14 mouse cellular contexts compared by ENCODE assay signal in genomic region chr2:62346771-62347170, GRCm38 (mm10).
DNase-seq lines count a peak whose midpoint lies in the region; ATAC-seq and TF ChIP-seq lines count a peak whose summit lies in the region.
"Had no signal": no experiment of that assay in that cellular context is flagged by ENCODE, and none has a peak within 500 bp of the region (broad histone marks: within the 10 kb centered on the region; RNA-seq: fewer than 3 reads in every experiment).

No protein-coding gene starts in this region.

- no peaks in the 10 kb centered on the region for H3K9me3 ChIP-seq in kidney, embryonic 14.5 days (ENCODE audit: control insufficient read depth, low read length)
- no peaks in the 10 kb centered on the region for H3K9me3 ChIP-seq in midbrain, postnatal 0 days (ENCODE audit: low read length)
- H3K9me3 ChIP-seq in midbrain, embryonic 16.5 days (replicated peaks; ENCODE audit: control insufficient read depth, low read length, poor library complexity, severe bottlenecking): no peaks in the 10 kb centered on the region
- H3K9me3 ChIP-seq: embryonic facial prominence, embryonic 10.5 days; kidney, embryonic 15.5 days; limb, embryonic 12.5 days; midbrain, embryonic 15.5 days had no signal

- no peaks in the 10 kb centered on the region for H3K4me1 ChIP-seq in kidney, embryonic 14.5 days (ENCODE audit: control insufficient read depth, insufficient read depth, low read length)
- H3K4me1 ChIP-seq in midbrain, postnatal 0 days (ENCODE audit: insufficient read depth, low read length): no peaks in the 10 kb centered on the region
- H3K4me1 ChIP-seq in midbrain, embryonic 16.5 days (ENCODE audit: control insufficient read depth, insufficient read depth, low read length): peaks cover 2% of the 10 kb centered on the region; the same call in 1 of the 2 replicates
- H3K4me1 ChIP-seq: embryonic facial prominence, embryonic 10.5 days; kidney, embryonic 15.5 days; limb, embryonic 12.5 days had no signal

- no peaks in the 10 kb centered on the region for H3K27me3 ChIP-seq in kidney, embryonic 14.5 days (ENCODE audit: control insufficient read depth, insufficient read depth, low read length)
- no peaks in the 10 kb centered on the region for H3K27me3 ChIP-seq in midbrain, postnatal 0 days (ENCODE audit: insufficient read depth, low read length)
- no peaks in the 10 kb centered on the region for H3K27me3 ChIP-seq in midbrain, embryonic 16.5 days (ENCODE audit: control insufficient read depth, insufficient read depth, low read depth, low read length)
- H3K27me3 ChIP-seq: kidney, embryonic 15.5 days; limb, embryonic 12.5 days; midbrain, embryonic 15.5 days had no signal

- WGBS in kidney, embryonic 14.5 days: 33% methylated on average over 1 of the region's 1 CpGs
- 25% methylated on average over 1 of the region's 1 CpGs for WGBS in midbrain, postnatal 0 days
- 26% methylated on average over 1 of the region's 1 CpGs for WGBS in midbrain, embryonic 16.5 days

- no peak overlapping the region for H3K4me2 ChIP-seq in kidney, embryonic 14.5 days (replicated peaks; ENCODE audit: low read depth, low read length)
- no peak overlapping the region for H3K4me2 ChIP-seq in midbrain, postnatal 0 days (ENCODE audit: low read depth, low read length, poor library complexity, severe bottlenecking)
- no peak overlapping the region for H3K4me2 ChIP-seq in midbrain, embryonic 16.5 days (ENCODE audit: low read length)
- H3K4me2 ChIP-seq: kidney, embryonic 15.5 days; limb, embryonic 12.5 days; midbrain, embryonic 15.5 days had no signal

- TF ChIP-seq CTCF in midbrain, postnatal 0 days (IDR thresholded peaks at IDR 0.05): peak; percentile 56

- no peak for ATAC-seq in kidney, embryonic 14.5 days (ENCODE audit: low FRiP score, low TSS enrichment)
- no peak for ATAC-seq in midbrain, postnatal 0 days (ENCODE audit: low FRiP score)
- no peak for ATAC-seq in midbrain, embryonic 16.5 days
- ATAC-seq: midbrain, embryonic 15.5 days had no signal

- peak; percentile 7 for DNase-seq in kidney, adult 9 months
- DNase-seq in midbrain, postnatal 0 days (ENCODE audit: low spot score): peak; percentile 26
- peak; percentile 6 for DNase-seq in c-Kit-positive CD71-positive TER-119-negative erythroid progenitor cells, embryonic 14.5 days (ENCODE audit: low read depth)
- no peak for DNase-seq in thymus, postnatal 36 days
- no peak for DNase-seq in testis, postnatal 10 days (ENCODE audit: low spot score)
- DNase-seq: cerebellum, adult 9-10 months; layer of hippocampus, adult 9-11 months; thymus, postnatal 4 days had no signal

- H3K36me3 ChIP-seq in kidney, embryonic 14.5 days (ENCODE audit: control insufficient read depth, insufficient read depth, low read length): no peaks in the 10 kb centered on the region
- H3K36me3 ChIP-seq in midbrain, postnatal 0 days (ENCODE audit: insufficient read depth, low read length): no peaks in the 10 kb centered on the region
- H3K36me3 ChIP-seq in midbrain, embryonic 16.5 days (ENCODE audit: control insufficient read depth, insufficient read depth, low read length): no peaks in the 10 kb centered on the region
- H3K36me3 ChIP-seq: embryonic facial prominence, embryonic 10.5 days; limb, embryonic 12.5 days; midbrain, embryonic 15.5 days had no signal

- no peak overlapping the region for H3K9ac ChIP-seq in kidney, embryonic 14.5 days (ENCODE audit: low read depth, low read length)
- no peak overlapping the region for H3K9ac ChIP-seq in midbrain, postnatal 0 days (replicated peaks; ENCODE audit: low read length, poor library complexity, severe bottlenecking)
- H3K9ac ChIP-seq in midbrain, embryonic 16.5 days (ENCODE audit: low read depth, low read length): no peak overlapping the region
- H3K9ac ChIP-seq: kidney, embryonic 15.5 days; limb, embryonic 12.5 days; midbrain, embryonic 15.5 days had no signal

- H3K27ac ChIP-seq in kidney, embryonic 14.5 days (ENCODE audit: low read depth, low read length): no peak overlapping the region
- no peak overlapping the region for H3K27ac ChIP-seq in midbrain, postnatal 0 days (ENCODE audit: low read depth, low read length)
- no peak overlapping the region for H3K27ac ChIP-seq in midbrain, embryonic 16.5 days (ENCODE audit: low read length)
- H3K27ac ChIP-seq: embryonic facial prominence, embryonic 10.5 days; kidney, embryonic 15.5 days; limb, embryonic 12.5 days; midbrain, embryonic 15.5 days had no signal

- no peak overlapping the region for H3K4me3 ChIP-seq in kidney, embryonic 14.5 days (ENCODE audit: low read length)
- no peak overlapping the region for H3K4me3 ChIP-seq in midbrain, postnatal 0 days (ENCODE audit: low read depth, low read length)
- no peak overlapping the region for H3K4me3 ChIP-seq in midbrain, embryonic 16.5 days (ENCODE audit: low read depth, low read length)
- H3K4me3 ChIP-seq: embryonic facial prominence, embryonic 10.5 days; kidney, embryonic 15.5 days; limb, embryonic 12.5 days; midbrain, embryonic 15.5 days had no signal

Comparison
In these comparisons a context has a peak if more than half of its experiments do, and no peak if none do; other contexts are left out.
1. DNase-seq: peak in kidney, adult 9 months (single experiment), midbrain, postnatal 0 days (single experiment) and c-Kit-positive CD71-positive TER-119-negative erythroid progenitor cells, embryonic 14.5 days (single experiment); none in thymus, postnatal 36 days (0 of 2) and testis, postnatal 10 days (single experiment).